Mouse (Mus musculus) intestine, postnatal 0 days (tissue): ENCODE data around the gene Srgap1. TPM values are rescaled to one million over a fixed set of nuclear protein-coding genes. Genes with fewer than 3 reads are reported as not detected.
A peak's percentile ranks its signal among the peaks of the same experiment; 100 is the strongest.

ENCODE experiments used
- ATAC-seq: fragments of 200-750 bp; cut with Nextera tagmentation; 2 replicates; pipeline ENCODE4 v1.8.0; 2017; ENCODE audit warnings: mild to moderate bottlenecking, moderate TSS enrichment, moderate library complexity
- H3K27ac ChIP-seq: fragments of 300-500 bp; sonication (generic); 2 replicates; pipeline ENCODE4 v1.5.1; 2014; ENCODE audit warnings: mild to moderate bottlenecking, low read depth, low read length, moderate library complexity
- H3K27me3 ChIP-seq: fragments of 300-500 bp; sonication (generic); replicated peaks from 2 replicates; pipeline ENCODE4 v1.6.1; 2014; ENCODE audit warnings: low read length, mixed read lengths; ENCODE audit not compliant: control insufficient read depth, insufficient read depth
- H3K36me3 ChIP-seq: fragments of 300-500 bp; sonication (generic); 2 replicates; pipeline ENCODE4 v1.6.1; 2014; ENCODE audit warnings: mild to moderate bottlenecking, moderate library complexity; ENCODE audit not compliant: control insufficient read depth, insufficient read depth
- H3K4me1 ChIP-seq: fragments of 300-500 bp; sonication (generic); replicated peaks from 2 replicates; pipeline ENCODE4 v1.6.1; 2014; ENCODE audit warnings: antibody characterized with exemption, low read length, mixed read lengths; ENCODE audit not compliant: control insufficient read depth, insufficient read depth
- H3K4me2 ChIP-seq: fragments of 300-500 bp; sonication (generic); replicated peaks from 2 replicates; pipeline ENCODE4 v1.6.1; 2014; ENCODE audit warnings: low read depth, mild to moderate bottlenecking, moderate library complexity
- H3K4me3 ChIP-seq: fragments of 300-500 bp; sonication (generic); 2 replicates; pipeline ENCODE4 v1.5.1; 2014; ENCODE audit warnings: low read depth, low read length
- H3K9ac ChIP-seq: fragments of 300-500 bp; sonication (generic); 2 replicates; pipeline ENCODE4 v1.6.1; 2014; ENCODE audit warnings: mild to moderate bottlenecking, low read depth, low read length
- H3K9me3 ChIP-seq: fragments of 300-500 bp; sonication (generic); 2 replicates; pipeline ENCODE4 v1.6.1; 2016; ENCODE audit warnings: mixed run types; ENCODE audit not compliant: control insufficient read depth
- CTCF ChIP-seq: sonication (generic); IDR thresholded peaks from 2 replicates; pipeline ENCODE4 v1.5.1; 2016; ENCODE audit warnings: low read depth, mild to moderate bottlenecking, control low read depth, antibody characterized with exemption, moderate library complexity
- WGBS: fragments of 180-500 bp; shearing (Covaris S2); extraction: QIAGEN DNeasy Blood & Tissue Kit; methylation state at CpG from one replicate; pipeline ENCODE4 v1.1.7; 2014; 5-methylcytosine and 5-hydroxymethylcytosine counted together
- polyA plus RNA-seq: library from polyadenylated mRNA; unstranded; fragments of >200 nt; fragmentation: Nextera tagmentation; extraction: Ambion mirVana; gene quantifications from 2 replicates; pipeline ENCODE4 v1.2.1, GENCODE M21; 2015

The Srgap1 gene
- polyA plus RNA-seq, 1 experiment from 2014 or later = 2.6 TPM

DNA sequence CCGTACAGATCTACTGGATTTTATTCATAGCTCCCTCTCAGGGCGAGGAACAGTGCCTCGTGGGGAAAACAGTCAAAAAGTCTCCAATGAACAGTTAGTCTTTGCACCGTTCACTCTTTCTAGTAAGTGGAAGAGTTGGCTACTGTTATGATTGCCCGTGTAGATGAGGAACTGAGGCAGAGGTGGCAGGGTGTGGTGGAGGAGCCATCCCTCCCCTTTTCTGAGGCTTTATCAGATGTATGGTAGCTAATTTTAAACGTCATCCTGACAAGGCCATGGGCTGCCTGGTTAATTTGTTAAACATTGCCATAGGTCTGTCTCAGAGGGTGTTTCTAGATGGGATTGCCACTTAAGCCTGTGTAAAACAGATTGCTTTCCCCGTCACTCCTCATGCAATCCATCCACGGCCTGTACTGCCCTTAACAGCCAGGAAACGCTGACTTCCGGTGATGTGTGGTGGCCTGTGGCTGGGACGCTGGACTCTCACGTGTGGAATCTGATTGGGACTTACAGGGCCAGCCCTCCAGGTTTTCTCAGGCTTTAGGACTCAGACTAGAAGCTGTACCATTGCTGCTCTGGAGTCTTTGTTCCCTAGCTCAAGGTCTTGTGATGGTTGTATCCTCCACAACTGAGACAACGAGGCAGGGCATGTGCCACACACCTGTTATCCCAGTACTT, 155.6 kb downstream of the Srgap1 start:
- Histone ChIP-seq H3K9ac (no peak overlapping the region), H3K36me3 (0 out of 2 replicates have a peak, but pooled peaks cover 3% of the 10 kb centered on the region), H3K4me2 (no peak overlapping the region), H3K27ac (no peak overlapping the region), H3K4me3 (no peak overlapping the region), H3K9me3 (no peaks in the 10 kb centered on the region), H3K27me3 (no peaks in the 10 kb centered on the region), H3K4me1 (no peaks in the 10 kb centered on the region)
- TF ChIP-seq CTCF = no peak
- ATAC-seq = no peak
- 58% methylated on average over 13 of the region's 13 CpGs for WGBS

DNA sequence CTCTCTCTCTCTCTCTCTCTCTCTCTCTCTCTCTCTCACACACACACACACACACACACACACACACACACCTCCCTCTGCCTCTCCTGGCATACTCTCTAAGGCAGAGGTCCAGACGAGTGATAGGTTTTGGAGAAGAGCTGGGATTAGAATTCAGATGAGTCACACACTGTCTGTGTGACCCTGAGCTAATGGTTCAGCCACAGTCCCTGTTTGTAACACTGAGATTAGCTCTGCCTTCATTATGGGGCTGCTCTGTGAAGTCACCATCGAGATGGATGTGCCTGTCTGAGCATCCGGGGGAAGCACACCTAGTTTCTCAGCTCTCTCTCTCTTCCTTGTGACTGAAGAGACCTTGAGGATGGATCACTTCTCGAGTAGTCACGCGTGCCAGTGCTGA, 157.1 kb downstream of the Srgap1 start:
- WGBS = 62% methylated on average over 6 of the region's 6 CpGs
- no peak overlapping the region for H3K27ac ChIP-seq
- no peaks in the 10 kb centered on the region for H3K36me3 ChIP-seq
- H3K9ac ChIP-seq = no peak overlapping the region
- TF ChIP-seq CTCF = no peak
- no peaks in the 10 kb centered on the region for H3K9me3 ChIP-seq
- H3K4me3 ChIP-seq = no peak overlapping the region
- no peaks in the 10 kb centered on the region for H3K4me1 ChIP-seq
- H3K4me2 ChIP-seq = no peak overlapping the region
- no peak for ATAC-seq
- H3K27me3 ChIP-seq = no peaks in the 10 kb centered on the region

DNA sequence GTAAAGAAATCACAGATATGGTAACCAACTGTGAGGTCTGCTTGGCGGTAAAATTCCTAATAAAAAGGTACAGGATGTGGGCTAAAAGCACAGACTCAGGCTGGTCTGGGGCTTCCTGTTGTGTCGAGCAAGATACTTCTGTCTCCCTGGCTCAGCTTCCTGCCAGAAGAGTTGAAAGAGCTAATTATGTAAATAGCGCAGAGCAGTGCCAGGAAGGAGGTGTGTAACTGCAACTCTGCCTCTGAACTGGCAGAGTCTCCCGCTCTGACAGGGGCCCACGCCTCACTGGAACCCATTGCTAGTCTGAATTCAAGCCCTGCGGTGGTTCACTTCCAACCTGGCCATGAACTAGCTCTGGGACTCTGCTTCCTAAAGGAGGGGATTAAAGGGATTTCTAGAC, 160.3 kb downstream of the Srgap1 start:
- WGBS = 45% methylated on average over 6 of the region's 6 CpGs

DNA sequence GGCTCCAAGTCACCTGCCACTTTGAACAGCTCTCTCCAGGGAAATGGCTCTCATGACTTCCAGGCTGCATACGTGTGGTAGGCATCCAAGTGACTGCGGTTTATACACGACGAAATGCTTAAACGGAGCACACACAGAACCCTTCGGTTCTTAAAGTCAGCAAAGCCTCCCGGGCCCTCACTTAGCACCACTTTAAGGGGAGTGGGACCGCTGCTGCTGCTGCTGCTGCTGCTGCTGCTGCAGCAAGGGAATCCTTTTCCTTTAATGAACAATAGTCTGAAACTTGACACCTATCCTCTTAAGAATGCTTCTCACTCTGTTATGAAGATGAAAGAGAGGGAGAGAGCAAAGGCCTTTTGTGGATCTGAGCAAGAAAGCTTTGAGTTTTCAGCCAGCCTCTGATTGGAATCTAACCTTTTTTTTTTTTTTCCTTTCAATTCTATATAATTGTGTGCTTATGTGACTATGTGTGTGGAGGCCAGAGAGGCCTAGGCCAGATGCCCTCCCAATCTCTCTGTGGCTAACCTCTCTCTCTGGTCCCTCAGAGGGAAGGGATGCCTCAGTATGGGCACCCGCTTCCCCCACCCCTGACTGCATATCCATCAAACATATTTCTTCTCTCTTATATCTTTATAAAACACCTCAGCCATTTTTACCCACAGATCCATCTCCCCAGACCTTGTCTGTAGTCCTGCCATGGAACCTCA, 161.4 kb downstream of the Srgap1 start:
- Histone ChIP-seq H3K4me1 (no peaks in the 10 kb centered on the region), H3K4me3 (no peak overlapping the region), H3K27ac (no peak overlapping the region), H3K4me2 (no peak overlapping the region), H3K9ac (no peak overlapping the region), H3K36me3 (no peaks in the 10 kb centered on the region), H3K9me3 (no peaks in the 10 kb centered on the region), H3K27me3 (no peaks in the 10 kb centered on the region)
- no peak for TF ChIP-seq CTCF
- WGBS = 53% methylated on average over 9 of the region's 9 CpGs
- ATAC-seq = no peak

More for the DNA sequence above, 160.3 kb downstream of the Srgap1 start:
- no peaks in the 10 kb centered on the region for H3K36me3 ChIP-seq
- H3K4me2 ChIP-seq = no peak overlapping the region
- H3K27ac ChIP-seq = no peak overlapping the region
- H3K9me3 ChIP-seq = no peaks in the 10 kb centered on the region
- no peaks in the 10 kb centered on the region for H3K4me1 ChIP-seq
- H3K4me3 ChIP-seq = no peak overlapping the region
- H3K9ac ChIP-seq = no peak overlapping the region
- H3K27me3 ChIP-seq = no peaks in the 10 kb centered on the region
- no peak for TF ChIP-seq CTCF
- ATAC-seq = no peak

DNA sequence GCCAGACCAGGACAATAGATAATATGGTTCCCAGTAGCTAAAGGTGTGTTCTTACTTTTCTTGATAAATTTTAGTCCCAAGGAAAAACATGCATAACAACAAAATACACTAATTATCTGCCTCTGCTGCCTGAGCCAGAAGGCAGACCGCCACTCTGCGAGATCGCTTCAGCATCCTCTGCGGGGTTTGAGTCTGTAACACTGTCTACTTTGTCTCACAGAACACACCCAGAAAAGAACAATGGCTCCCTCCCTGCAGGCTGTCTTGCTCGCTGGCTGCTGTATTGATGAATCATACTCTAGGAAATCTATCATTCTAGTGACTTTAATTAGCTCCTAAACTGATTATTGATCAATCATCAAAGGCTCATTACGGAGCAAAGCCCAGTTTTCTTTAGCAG, 164.7 kb downstream of the Srgap1 start:
- H3K4me1 ChIP-seq = no peaks in the 10 kb centered on the region
- TF ChIP-seq CTCF = no peak
- no peaks in the 10 kb centered on the region for H3K36me3 ChIP-seq
- 78% methylated on average over 6 of the region's 6 CpGs for WGBS
- H3K27me3 ChIP-seq = no peaks in the 10 kb centered on the region
- ATAC-seq = no peak
- no peak overlapping the region for H3K27ac ChIP-seq
- H3K4me2 ChIP-seq = no peak overlapping the region
- H3K9me3 ChIP-seq = no peaks in the 10 kb centered on the region
- no peak overlapping the region for H3K4me3 ChIP-seq
- no peak overlapping the region for H3K9ac ChIP-seq

DNA sequence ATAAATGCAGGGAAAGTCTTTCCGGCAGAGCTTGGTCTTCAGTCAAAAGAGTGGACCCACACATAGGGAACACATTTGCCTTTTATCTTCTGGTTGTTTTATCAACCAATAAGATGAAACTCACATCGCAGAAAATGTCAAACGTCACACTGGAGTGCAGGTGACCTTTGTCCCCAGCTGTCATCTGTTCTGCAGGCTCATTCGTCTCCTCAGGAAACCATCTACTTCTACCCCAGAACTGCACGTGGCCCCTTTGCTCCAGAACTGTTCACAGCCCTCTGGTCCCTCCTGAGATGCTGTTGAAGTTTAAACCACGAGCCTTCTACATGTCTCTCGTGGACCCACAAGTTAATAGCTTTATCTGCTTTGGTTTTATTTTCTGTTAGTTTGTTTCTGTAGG, 168.3 kb downstream of the Srgap1 start:
- no peak for TF ChIP-seq CTCF
- Histone ChIP-seq H3K9me3 (no peaks in the 10 kb centered on the region), H3K27ac (no peak overlapping the region), H3K4me2 (no peak overlapping the region), H3K36me3 (no peaks in the 10 kb centered on the region), H3K4me1 (no peaks in the 10 kb centered on the region), H3K4me3 (no peak overlapping the region), H3K27me3 (no peaks in the 10 kb centered on the region), H3K9ac (no peak overlapping the region)
- WGBS = 26% methylated on average over 7 of the region's 7 CpGs
- 0 out of 2 replicates have a peak, but pooled peaks have one; percentile 31 for ATAC-seq
